Mouse (Mus musculus): ENCODE measurements at regions not wholly inside any gene's neighbourhood (a gene's known extent, or its start where the extent isn't known, plus 50 kb on each side); places are given as distances from the start of the nearest gene placed in this dataset.

DNA sequence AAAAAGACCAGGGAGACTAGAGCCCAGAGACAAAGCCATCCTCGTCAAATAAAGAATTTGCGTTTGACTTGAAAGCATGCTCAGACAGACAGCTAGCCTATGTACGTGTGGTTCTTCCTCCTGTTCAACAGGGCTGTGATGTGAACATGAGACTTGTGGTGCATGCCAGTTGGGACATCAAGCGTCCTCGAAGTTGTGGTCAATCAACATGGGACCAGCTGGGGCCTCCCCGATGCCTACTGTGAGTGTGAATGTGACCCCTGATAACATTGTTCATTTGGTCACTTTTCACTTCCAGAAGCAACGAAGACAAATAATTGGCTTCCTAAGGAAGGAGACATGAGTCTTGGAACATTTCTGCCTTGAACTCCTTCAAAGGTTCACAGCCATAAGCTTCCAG, 79.8 kb upstream of the Kdr start:
- no peaks in the 10 kb centered on the region for H3K9me3 ChIP-seq (replicated peaks; ENCODE audit: control insufficient read depth, low read length)
- ATAC-seq (ENCODE audit: insufficient read depth, low read depth) (no peak), DNase-seq (ENCODE audit: low spot score) (no peak)
- H3K27ac ChIP-seq (ENCODE audit: low read depth): no peak overlapping the region
- 57% methylated on average over 7 of the region's 7 CpGs for WGBS
- TF ChIP-seq EP300 (IDR thresholded peaks at IDR 0.05; ENCODE audit: low read depth): no peak
- TF ChIP-seq CTCF (IDR thresholded peaks at IDR 0.05; ENCODE audit: low read depth): no peak
- H3K4me1 ChIP-seq (ENCODE audit: control insufficient read depth, insufficient read depth): no peaks in the 10 kb centered on the region
- no peaks in the 10 kb centered on the region for H3K27me3 ChIP-seq (ENCODE audit: control insufficient read depth, insufficient read depth, low read length)
- no peaks in the 10 kb centered on the region for H3K36me3 ChIP-seq (replicated peaks; ENCODE audit: control insufficient read depth, insufficient read depth, low read length)
- H3K9ac ChIP-seq (replicated peaks; ENCODE audit: low read depth, low read length): no peak overlapping the region
- H3K4me2 ChIP-seq (ENCODE audit: low read depth, low read length): no peak overlapping the region
- no peak overlapping the region for H3K4me3 ChIP-seq (ENCODE audit: low read depth, low read length)

DNA sequence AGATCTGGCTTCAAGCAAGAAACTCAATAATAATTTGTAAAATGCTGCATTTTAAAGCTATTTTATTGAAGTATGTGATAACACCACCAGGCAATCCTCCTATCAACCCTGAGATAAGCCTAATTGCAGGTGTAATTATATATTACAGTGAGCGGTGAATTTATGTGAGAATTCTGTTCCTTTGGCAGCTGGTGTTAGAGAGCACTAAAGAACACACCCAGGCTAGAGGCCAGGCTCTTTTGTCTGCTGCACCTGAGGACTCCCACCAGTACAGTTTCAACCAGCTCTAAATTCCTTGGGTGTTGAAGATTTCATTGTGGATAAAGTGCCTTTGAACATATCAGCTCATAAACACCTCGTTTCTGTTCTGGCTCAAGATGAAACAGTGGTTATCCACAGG, 77.6 kb upstream of the Kdr start:
- DNase-seq (ENCODE audit: low spot score) (no peak), ATAC-seq (ENCODE audit: insufficient read depth, low read depth) (no peak)
- Histone ChIP-seq H3K9me3 (replicated peaks; ENCODE audit: control insufficient read depth, low read length) (no peaks in the 10 kb centered on the region), H3K4me3 (ENCODE audit: low read depth, low read length) (no peak overlapping the region), H3K9ac (replicated peaks; ENCODE audit: low read depth, low read length) (no peak overlapping the region), H3K4me1 (ENCODE audit: control insufficient read depth, insufficient read depth) (no peaks in the 10 kb centered on the region), H3K27ac (ENCODE audit: low read depth) (no peak overlapping the region), H3K4me2 (ENCODE audit: low read depth, low read length) (no peak overlapping the region), H3K36me3 (replicated peaks; ENCODE audit: control insufficient read depth, insufficient read depth, low read length) (no peaks in the 10 kb centered on the region), H3K27me3 (ENCODE audit: control insufficient read depth, insufficient read depth, low read length) (no peaks in the 10 kb centered on the region)
- TF ChIP-seq EP300 (IDR thresholded peaks at IDR 0.05; ENCODE audit: low read depth) (no peak), CTCF (IDR thresholded peaks at IDR 0.05; ENCODE audit: low read depth) (no peak)
- 67% methylated on average over 2 of the region's 2 CpGs for WGBS

DNA sequence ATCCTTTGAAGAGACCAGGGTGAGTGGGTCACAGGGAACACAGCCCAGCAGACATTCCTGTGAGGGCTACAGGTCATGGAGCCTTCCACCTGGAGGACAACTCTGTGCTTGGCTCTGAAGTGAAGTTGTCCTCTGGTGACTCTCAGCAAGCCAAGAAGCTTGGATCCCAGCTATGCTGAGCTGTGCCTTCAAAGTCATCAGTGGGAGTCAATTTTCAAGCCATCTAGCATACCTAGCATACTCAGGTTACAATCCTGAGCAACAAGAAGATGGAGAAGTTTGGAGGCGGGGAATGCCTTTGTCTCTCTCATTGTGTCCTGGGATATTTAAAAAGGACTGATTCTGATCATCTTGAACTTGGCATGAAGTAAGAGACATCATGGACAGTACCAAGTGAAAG, 74.5 kb upstream of the Kdr start:
- no peak overlapping the region for H3K9ac ChIP-seq (replicated peaks; ENCODE audit: low read depth, low read length)
- no peak overlapping the region for H3K27ac ChIP-seq (ENCODE audit: low read depth)
- WGBS: 85% methylated on average over 1 of the region's 1 CpGs
- no peaks in the 10 kb centered on the region for H3K9me3 ChIP-seq (replicated peaks; ENCODE audit: control insufficient read depth, low read length)
- DNase-seq (ENCODE audit: low spot score) (no peak), ATAC-seq (ENCODE audit: insufficient read depth, low read depth) (no peak)
- no peaks in the 10 kb centered on the region for H3K4me1 ChIP-seq (ENCODE audit: control insufficient read depth, insufficient read depth)
- H3K36me3 ChIP-seq (replicated peaks; ENCODE audit: control insufficient read depth, insufficient read depth, low read length): no peaks in the 10 kb centered on the region
- H3K27me3 ChIP-seq (ENCODE audit: control insufficient read depth, insufficient read depth, low read length): no peaks in the 10 kb centered on the region
- no peak overlapping the region for H3K4me2 ChIP-seq (ENCODE audit: low read depth, low read length)
- no peak overlapping the region for H3K4me3 ChIP-seq (ENCODE audit: low read depth, low read length)
- TF ChIP-seq CTCF (IDR thresholded peaks at IDR 0.05; ENCODE audit: low read depth) (no peak), EP300 (IDR thresholded peaks at IDR 0.05; ENCODE audit: low read depth) (no peak)

DNA sequence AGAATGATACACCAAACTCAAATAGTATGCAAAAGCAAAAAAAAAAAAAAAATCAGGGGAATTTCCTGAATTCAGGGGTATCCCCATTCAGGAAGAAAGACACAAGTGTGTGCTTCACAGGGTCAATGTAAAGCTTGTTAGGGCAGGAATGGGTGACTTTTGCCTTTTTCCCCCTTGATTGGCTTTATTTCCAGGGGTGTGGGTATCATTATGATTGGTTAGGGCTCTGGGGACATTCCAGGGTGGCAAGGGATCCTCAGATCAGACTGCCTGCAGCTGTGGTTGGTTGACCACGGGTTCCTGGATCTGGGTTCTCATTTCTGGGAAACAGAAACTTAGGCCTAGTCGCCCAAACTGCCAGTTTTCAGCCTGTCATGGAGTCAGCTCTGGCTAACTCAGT, 73.4 kb upstream of the Kdr start:
- Histone ChIP-seq H3K27me3 (ENCODE audit: control insufficient read depth, insufficient read depth, low read length) (no peaks in the 10 kb centered on the region), H3K36me3 (replicated peaks; ENCODE audit: control insufficient read depth, insufficient read depth, low read length) (no peaks in the 10 kb centered on the region), H3K9ac (replicated peaks; ENCODE audit: low read depth, low read length) (no peak overlapping the region), H3K9me3 (replicated peaks; ENCODE audit: control insufficient read depth, low read length) (no peaks in the 10 kb centered on the region), H3K4me1 (ENCODE audit: control insufficient read depth, insufficient read depth) (no peaks in the 10 kb centered on the region), H3K4me3 (ENCODE audit: low read depth, low read length) (no peak overlapping the region), H3K4me2 (ENCODE audit: low read depth, low read length) (no peak overlapping the region), H3K27ac (ENCODE audit: low read depth) (no peak overlapping the region)
- TF ChIP-seq EP300 (IDR thresholded peaks at IDR 0.05; ENCODE audit: low read depth) (no peak), CTCF (IDR thresholded peaks at IDR 0.05; ENCODE audit: low read depth) (no peak)
- DNase-seq (ENCODE audit: low spot score) (no peak), ATAC-seq (ENCODE audit: insufficient read depth, low read depth) (no peak)
- WGBS: 69% methylated on average over 2 of the region's 2 CpGs

DNA sequence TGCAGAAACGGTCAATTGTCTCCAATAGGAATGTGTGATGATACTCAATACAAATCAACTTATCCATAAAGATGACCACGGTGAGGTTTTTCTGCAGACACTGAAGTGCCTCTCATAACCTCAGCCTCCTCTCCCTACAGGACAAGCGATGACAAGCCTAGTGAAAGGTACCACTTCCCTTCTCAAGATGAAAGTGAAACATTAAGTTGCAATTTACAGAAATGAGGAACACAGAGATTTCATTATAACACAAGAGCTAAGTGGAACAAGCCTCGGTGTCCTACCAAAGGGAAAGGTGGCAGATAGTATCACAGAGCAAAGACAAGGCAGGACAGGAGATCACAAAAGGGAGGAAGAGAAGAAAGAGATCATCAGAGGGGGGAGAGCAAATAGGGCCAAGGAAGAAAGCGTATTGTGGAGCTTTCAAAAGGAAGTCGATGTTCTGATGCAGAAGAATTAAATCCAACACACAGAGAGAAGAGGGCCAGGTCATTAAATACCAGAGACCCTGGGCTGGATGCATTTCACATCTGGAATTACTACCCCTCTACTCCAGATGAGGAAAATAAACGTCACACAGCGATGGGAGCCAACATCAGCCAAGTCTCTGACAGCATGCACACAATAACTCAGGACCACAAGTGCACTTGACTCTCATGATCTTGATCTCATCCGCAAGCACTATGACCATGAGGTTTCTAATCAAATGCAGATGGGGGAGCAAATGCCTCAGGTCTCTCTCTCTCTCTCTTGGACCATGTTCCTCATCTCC, 70.0 kb upstream of the Kdr start:
- ATAC-seq (ENCODE audit: insufficient read depth, low read depth): no peak

More for the DNA sequence above, 70.0 kb upstream of the Kdr start:
- H3K9me3 ChIP-seq (replicated peaks; ENCODE audit: control insufficient read depth, low read length): no peaks in the 10 kb centered on the region
- 72% methylated on average over 9 of the region's 9 CpGs for WGBS
- DNase-seq (ENCODE audit: low spot score): no peak
- no peak overlapping the region for H3K27ac ChIP-seq (ENCODE audit: low read depth)
- no peak overlapping the region for H3K4me3 ChIP-seq (ENCODE audit: low read depth, low read length)
- no peak overlapping the region for H3K4me2 ChIP-seq (ENCODE audit: low read depth, low read length)
- no peaks in the 10 kb centered on the region for H3K36me3 ChIP-seq (replicated peaks; ENCODE audit: control insufficient read depth, insufficient read depth, low read length)
- H3K27me3 ChIP-seq (ENCODE audit: control insufficient read depth, insufficient read depth, low read length): no peaks in the 10 kb centered on the region
- TF ChIP-seq EP300 (IDR thresholded peaks at IDR 0.05; ENCODE audit: low read depth) (no peak), CTCF (IDR thresholded peaks at IDR 0.05; ENCODE audit: low read depth) (no peak)
- no peak overlapping the region for H3K9ac ChIP-seq (replicated peaks; ENCODE audit: low read depth, low read length)
- no peaks in the 10 kb centered on the region for H3K4me1 ChIP-seq (ENCODE audit: control insufficient read depth, insufficient read depth)

Data from heart, postnatal 0 days (tissue).